Mouse (Mus musculus): ENCODE measurements around the gene Slc9a1.

- TF ChIP-seq CTCF (IDR thresholded peaks at IDR 0.05; ENCODE audit: extremely low read depth, insufficient read depth, low read length) (no peak), POLR2A (IDR thresholded peaks at IDR 0.05; ENCODE audit: extremely low read depth, insufficient read depth, low read length) (no peak)
Measured at GRCm38 (mm10) chr4:133452433-133452832, 82.9 kb downstream of the Slc9a1 start.

All from cortical plate, adult 2 months (tissue).